Mouse (Mus musculus) kidney, adult 2 months (tissue): ENCODE results near the gene Ppfia3.

ENCODE experiments used
- CTCF ChIP-seq: fragments of 200-500 bp; conservative IDR thresholded peaks from 2 replicates; pipeline ENCODE4 v1.5.1; 2011; ENCODE audit warnings: low read depth, mild to moderate bottlenecking, control low read depth, low read length, moderate library complexity, mixed read lengths; ENCODE audit not compliant: insufficient read depth, insufficient read length
- POLR2A ChIP-seq: fragments of 200-500 bp; IDR thresholded peaks from one replicate; pipeline ENCODE4 v1.6.1; 2011; ENCODE audit warnings: low read depth, low read length, control low read depth

GRCm38 (mm10) chr7:45328841-45329475, 37.9 kb downstream of the Ppfia3 start:
- TF ChIP-seq CTCF, result no peak
- TF ChIP-seq POLR2A, result no peak
